Mouse (Mus musculus) lung, postnatal 0 days (tissue): ENCODE results near the gene Fah.

Source experiments
- CTCF ChIP-seq: IDR thresholded peaks from 2 replicates; pipeline ENCODE4 v1.5.1; 2016; ENCODE audit warnings: antibody characterized with exemption, mild to moderate bottlenecking
- EP300 ChIP-seq: IDR thresholded peaks from 2 replicates; pipeline ENCODE4 v1.6.1; 2016; ENCODE audit warnings: antibody characterized with exemption, mild to moderate bottlenecking, control low read depth

GRCm38 (mm10) chr7:84594917-84595303, 11.6 kb downstream of the Fah start:
- TF ChIP-seq CTCF (no peak), EP300 (no peak)
